Mouse (Mus musculus): ENCODE results near the gene Phf8.

DNA sequence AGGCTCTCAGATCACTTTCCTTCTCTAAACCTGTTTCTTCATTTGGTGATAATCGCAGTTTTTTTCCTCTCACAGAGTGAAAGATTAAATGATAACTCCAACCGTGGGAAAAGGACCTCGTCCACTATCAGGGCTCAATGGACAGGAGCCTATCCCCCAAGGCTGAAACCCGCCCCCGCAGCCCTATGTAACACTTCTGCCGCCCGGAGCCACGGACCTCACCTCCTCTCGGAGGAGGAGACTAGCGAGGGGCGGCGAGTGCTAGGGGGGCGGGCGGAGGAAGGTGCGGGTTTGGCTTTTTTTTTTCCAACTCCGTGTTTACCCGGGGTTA, 380 bp upstream of the Phf8 start:
- TF ChIP-seq POLR2AphosphoS2 (IDR thresholded peaks at IDR 0.05; ENCODE audit: insufficient read length, low read depth) (no peak), TCF12 (IDR thresholded peaks at IDR 0.05; ENCODE audit: insufficient read depth, poor library complexity, severe bottlenecking) (no peak), E2F4 (IDR thresholded peaks at IDR 0.05; ENCODE audit: insufficient read depth) (no peak), MAX (IDR thresholded peaks at IDR 0.05; ENCODE audit: low read depth) (no peak), POLR2A (IDR thresholded peaks at IDR 0.05; ENCODE audit: insufficient read length, low read depth) (no peak), MYOD1 (IDR thresholded peaks at IDR 0.05; ENCODE audit: control insufficient read depth in 1 of 3, insufficient read length in 2 of 3, low read depth in 2 of 3) (no peak), USF1 (IDR thresholded peaks at IDR 0.05; ENCODE audit: low read depth) (no peak), REST (IDR thresholded peaks at IDR 0.05; ENCODE audit: insufficient read depth, insufficient read length) (no peak), CEBPB (IDR thresholded peaks at IDR 0.05; ENCODE audit: insufficient read depth, poor library complexity, severe bottlenecking) (no peak), SRF (IDR thresholded peaks at IDR 0.05; ENCODE audit: control insufficient read depth, insufficient read length, low read depth) (no peak), TCF3 (IDR thresholded peaks at IDR 0.05; ENCODE audit: insufficient read length, low read depth) (no peak)

Data from myocyte (in vitro differentiated cells).